Mouse (Mus musculus): ENCODE results near the gene Cdh3.

Gene Cdh3

GRCm38 (mm10) chr8:106510365-106510975 lies at the start of gene Cdh3:
Cdh3 (plus strand) TSS chr8:106510891.
- no peak for DNase-seq (ENCODE audit: low spot score in 2 of 2)

DNA sequence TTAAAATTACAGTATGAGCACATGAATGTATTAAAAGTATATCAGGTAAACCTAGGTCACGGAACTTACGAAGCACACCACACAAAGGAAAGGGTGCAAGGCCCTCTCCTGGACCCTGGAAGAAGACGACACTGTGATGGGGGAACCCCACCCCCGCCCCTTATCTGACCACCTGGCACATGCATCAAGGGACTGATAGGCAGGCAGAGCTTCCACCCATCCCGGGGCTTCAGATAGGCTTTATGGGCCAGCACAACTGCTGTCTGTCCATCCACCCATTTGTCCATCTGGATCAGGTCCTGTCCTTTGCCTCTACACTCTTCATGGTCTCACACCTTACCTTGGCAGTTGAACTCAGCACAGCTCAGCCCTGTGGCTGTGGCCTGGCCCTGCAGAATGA lies 48.6 kb upstream of the Cdh3 start:
- no peak for DNase-seq (ENCODE audit: low spot score in 2 of 2)

- no peak for DNase-seq (ENCODE audit: low spot score in 2 of 2)
Measured at GRCm38 (mm10) chr8:106463795-106464194, 46.9 kb upstream of the Cdh3 start.

DNA sequence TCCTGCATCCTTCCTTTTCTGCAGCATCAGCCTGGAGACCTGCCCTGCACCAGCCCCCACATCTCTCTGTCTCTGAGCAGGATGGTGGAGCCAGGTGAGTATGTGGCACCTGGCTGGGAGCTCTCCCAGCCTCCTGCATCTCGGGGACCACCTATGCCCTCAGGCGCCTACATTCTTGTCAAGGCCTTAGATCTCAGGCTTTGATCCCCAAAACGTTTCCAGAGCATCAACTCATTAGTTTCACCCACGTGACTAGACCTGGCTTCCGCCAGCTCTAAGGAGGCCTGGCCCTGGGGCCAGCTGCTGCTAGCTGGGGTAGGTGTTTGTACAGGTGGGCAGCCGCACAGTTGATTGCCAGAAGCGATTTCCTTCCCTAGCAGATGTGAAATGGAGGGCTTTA lies 41.2 kb upstream of the Cdh3 start:
- no peak for DNase-seq (ENCODE audit: low spot score in 2 of 2)

DNA sequence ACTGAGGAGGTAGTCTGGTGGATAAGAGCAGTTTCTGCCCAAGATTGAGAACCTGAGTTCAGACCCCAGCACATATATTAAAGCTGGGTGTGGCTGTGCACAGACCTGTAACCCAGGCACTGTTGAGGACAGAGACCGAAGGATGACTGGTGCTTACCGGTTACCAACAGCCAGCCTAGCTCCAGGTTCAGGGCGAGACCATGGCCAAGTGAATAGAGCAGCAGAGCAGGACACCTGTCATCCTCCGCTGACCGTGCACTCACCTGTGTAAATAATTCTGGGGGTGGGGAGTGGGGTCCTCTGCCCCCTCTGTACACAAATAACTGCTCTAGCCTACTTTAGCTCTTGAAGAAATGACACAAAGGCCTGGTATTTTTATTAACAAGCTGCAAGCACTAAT lies 36.7 kb upstream of the Cdh3 start:
- DNase-seq (ENCODE audit: low spot score in 2 of 2): no peak

DNA sequence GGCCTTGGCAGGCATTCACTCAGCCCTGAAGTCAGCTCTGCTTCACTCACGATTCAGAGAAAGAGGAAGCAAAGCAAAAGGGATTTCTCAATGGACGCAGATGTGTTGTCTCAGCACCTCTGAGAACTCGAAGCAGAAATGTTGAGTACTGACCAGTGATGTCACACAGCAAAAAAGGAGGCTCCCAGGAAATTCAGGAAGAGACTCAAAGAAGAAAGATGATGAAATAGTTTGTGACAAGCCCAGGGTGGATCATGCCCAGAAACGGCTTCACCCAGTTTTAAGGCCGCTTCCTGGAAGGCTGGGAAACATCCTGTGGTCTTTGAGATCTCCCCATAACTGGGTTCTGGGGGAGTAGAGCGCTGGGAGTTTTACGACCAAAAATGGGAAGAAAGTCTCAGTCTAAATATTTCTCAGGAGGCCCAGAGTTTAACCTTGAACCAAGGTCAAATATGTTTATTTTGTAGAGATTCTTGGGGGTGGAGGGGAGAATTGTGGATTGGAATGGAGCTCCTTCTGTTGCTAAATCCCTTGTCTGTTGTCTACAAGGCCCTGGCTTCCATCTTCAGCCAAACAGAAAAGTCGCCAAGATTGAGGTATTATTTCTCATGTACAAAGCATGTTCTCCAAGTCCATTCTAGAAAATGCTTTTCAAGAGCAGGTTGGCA lies 10.5 kb upstream of the Cdh3 start, which contains the start of gene 6030452D12Rik:
TSS of gene 6030452D12Rik (plus strand) at position 505 of the 668 bp plus-strand sequence.
- no peak for DNase-seq (ENCODE audit: low spot score in 2 of 2)

GRCm38 (mm10) chr8:106504241-106504640 lies 6.5 kb upstream of the Cdh3 start:
- DNase-seq (ENCODE audit: low spot score in 2 of 2): no peak

GRCm38 (mm10) chr8:106505328-106505965 lies 5.2 kb upstream of the Cdh3 start:
- no peak for DNase-seq (ENCODE audit: low spot score in 2 of 2)

GRCm38 (mm10) chr8:106506106-106506505 lies 4.6 kb upstream of the Cdh3 start:
- no peak for DNase-seq (ENCODE audit: low spot score in 2 of 2)

GRCm38 (mm10) chr8:106507761-106508331 lies 2.8 kb upstream of the Cdh3 start:
- peak; percentile 30 to 38 for DNase-seq (ENCODE audit: low spot score in 2 of 2)

- DNase-seq (ENCODE audit: low spot score in 2 of 2): no peak
Measured at GRCm38 (mm10) chr8:106508456-106508855, 2.2 kb upstream of the Cdh3 start.

DNA sequence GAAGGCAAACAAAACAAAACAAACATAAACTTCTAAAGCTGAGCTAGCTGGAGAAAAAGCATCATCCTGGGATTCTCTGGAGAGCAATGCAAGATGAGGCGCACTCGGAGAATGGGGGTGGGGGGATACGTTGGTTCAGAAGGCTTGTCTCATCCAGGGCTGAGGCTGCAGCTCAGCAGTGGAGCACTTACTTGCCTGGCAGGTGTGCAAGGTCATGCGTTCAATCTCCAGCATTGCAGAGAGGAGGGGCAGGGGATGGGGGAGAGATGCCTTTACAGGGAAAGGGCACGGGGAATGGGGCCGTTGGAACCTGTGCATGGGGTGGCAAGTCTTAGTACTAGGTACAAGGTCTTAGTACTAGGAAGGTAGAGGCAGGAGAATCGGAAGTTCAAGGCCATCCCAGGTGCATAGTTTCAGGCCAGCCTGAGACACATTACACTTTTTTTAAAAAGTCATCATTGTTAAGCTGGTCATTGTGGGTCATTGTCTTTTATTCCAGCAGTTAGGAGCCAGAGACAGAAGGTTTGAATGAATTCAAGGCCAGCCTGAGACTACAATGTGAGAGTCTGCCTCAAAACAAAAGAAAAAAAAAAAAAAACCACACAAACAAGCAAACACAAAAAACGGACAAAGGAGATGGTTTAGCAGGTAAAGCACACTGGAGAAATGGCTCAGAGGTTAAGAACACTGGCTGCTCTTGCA lies 1.5 kb upstream of the Cdh3 start:
- no peak for DNase-seq (ENCODE audit: low spot score in 2 of 2)

GRCm38 (mm10) chr8:106511065-106511501 lies 392 bp downstream of the Cdh3 start:
- DNase-seq (ENCODE audit: low spot score in 2 of 2): no peak

- no peak for DNase-seq (ENCODE audit: low spot score in 2 of 2)
Measured at GRCm38 (mm10) chr8:106511531-106512041, 895 bp downstream of the Cdh3 start.

GRCm38 (mm10) chr8:106512475-106513150 lies 1.9 kb downstream of the Cdh3 start:
- DNase-seq (ENCODE audit: low spot score in 2 of 2): no peak

GRCm38 (mm10) chr8:106515946-106516479 lies 5.3 kb downstream of the Cdh3 start:
- no peak for DNase-seq (ENCODE audit: low spot score in 2 of 2)

DNA sequence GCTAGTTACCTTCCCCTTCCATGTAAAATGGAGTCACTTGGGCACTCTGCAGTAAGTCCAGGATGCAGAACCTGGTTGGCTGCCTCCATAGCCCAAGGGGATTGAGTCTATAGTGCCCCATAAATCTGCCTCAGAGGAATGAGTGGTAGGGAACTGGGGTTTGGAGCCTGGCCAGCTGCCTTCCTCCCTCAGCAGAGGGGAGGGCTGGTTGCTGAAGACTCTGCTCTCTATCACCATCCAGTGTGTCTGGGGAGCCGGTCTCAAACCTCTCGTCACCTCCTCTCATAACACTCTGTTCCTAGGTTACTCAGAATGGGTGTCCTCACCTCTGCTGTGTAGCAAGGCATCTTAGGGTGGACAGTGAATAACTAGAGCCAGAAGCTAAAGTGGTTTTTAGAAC lies 5.9 kb downstream of the Cdh3 start:
- no peak for DNase-seq (ENCODE audit: low spot score in 2 of 2)

- DNase-seq (ENCODE audit: low spot score in 2 of 2): no peak
Measured at GRCm38 (mm10) chr8:106518763-106519162, 8.1 kb downstream of the Cdh3 start.

- DNase-seq (ENCODE audit: low spot score in 2 of 2): no peak
Measured at GRCm38 (mm10) chr8:106520578-106520977, 9.9 kb downstream of the Cdh3 start.

DNA sequence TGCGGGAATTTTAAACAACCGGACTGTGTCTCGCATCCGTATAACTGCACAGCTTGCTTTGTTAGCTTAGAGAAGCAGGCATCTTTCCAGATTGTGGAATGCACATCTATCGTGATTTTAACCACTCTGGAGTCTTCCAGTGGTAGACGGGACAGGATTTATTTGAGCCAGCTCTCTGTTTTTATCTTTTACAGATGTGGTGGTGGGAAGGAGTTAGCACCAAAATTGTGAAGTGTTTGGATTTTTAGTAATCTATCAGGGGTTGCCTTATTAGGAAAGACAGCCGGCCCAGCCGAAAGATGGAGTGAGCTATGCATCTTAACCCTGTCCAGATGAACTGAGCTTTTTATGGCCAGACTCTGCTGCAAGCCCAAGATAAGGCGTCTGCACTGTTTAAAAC lies 11.2 kb downstream of the Cdh3 start:
- no peak for DNase-seq (ENCODE audit: low spot score in 2 of 2)

GRCm38 (mm10) chr8:106526725-106527124 lies 16.0 kb downstream of the Cdh3 start:
- DNase-seq (ENCODE audit: low spot score in 2 of 2): no peak
